Mouse (Mus musculus): ENCODE measurements at regions not wholly inside any gene's neighbourhood (a gene's known extent, or its start where the extent isn't known, plus 50 kb on each side); places are given as distances from the start of the nearest gene placed in this dataset.
A peak's percentile ranks its signal among the peaks of the same experiment; 100 is the strongest.

DNA sequence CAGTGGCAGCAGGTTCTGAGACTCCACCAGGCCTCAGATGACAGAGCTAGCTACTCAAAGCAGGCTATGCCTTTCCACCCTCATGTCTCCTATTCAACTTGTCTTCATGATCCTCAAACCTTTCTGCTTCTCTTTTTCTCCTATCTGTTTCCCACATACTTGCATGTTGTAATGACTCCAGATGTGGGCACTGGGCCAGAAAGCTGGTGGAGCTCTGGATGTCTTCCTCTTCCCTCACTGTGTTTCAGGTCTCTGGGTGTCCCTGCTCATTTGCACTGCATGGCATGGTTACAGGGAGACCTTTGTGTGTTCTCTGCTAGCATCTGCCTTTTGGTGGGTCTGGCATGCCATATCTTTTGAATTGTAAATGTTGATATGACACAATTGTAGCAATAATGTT lies 1354.7 kb upstream of the Pcdh17 start:
- DNase-seq = peak; percentile 2

All from right cerebral cortex, postnatal 4 days (tissue).